Comparison of ENCODE assay signal across 8 mouse cellular contexts in genomic region chr12:99519191-99519614, GRCm38 (mm10). TPM values are rescaled to one million over a fixed set of nuclear protein-coding genes. Genes with fewer than 3 reads are reported as not detected.
DNase-seq lines count a peak whose midpoint lies in the region; ATAC-seq and TF ChIP-seq lines count a peak whose summit lies in the region.

No protein-coding gene starts in this region.

- H3K4me3 ChIP-seq in heart, embryonic 12.5 days, result no peak overlapping the region
- no peak overlapping the region for H3K4me3 ChIP-seq in hindbrain, embryonic 16.5 days (ENCODE audit: low read length)
- no peak overlapping the region for H3K4me3 ChIP-seq in thymus, adult 2 months (ENCODE audit: control insufficient read depth, insufficient read depth, low read length)

- H3K9me3 ChIP-seq in heart, embryonic 12.5 days (replicated peaks), result no peaks in the 10 kb centered on the region
- H3K9me3 ChIP-seq in hindbrain, embryonic 16.5 days (ENCODE audit: control insufficient read depth, low read length), result no peaks in the 10 kb centered on the region

- TF ChIP-seq CTCF in thymus, adult 2 months (IDR thresholded peaks at IDR 0.05; ENCODE audit: borderline replicate concordance, control insufficient read depth, extremely low read depth, insufficient read depth, low read length, poor library complexity), result no peak

- no peaks in the 10 kb centered on the region for H3K27me3 ChIP-seq in heart, embryonic 12.5 days (replicated peaks)
- no peaks in the 10 kb centered on the region for H3K27me3 ChIP-seq in hindbrain, embryonic 16.5 days (replicated peaks; ENCODE audit: control insufficient read depth, insufficient read depth, low read length)
- H3K27me3 ChIP-seq in thymus, adult 2 months (ENCODE audit: control insufficient read depth, insufficient read depth, low read length), result no peaks in the 10 kb centered on the region

- no peak for ATAC-seq in heart, embryonic 12.5 days (ENCODE audit: insufficient number of reproducible peaks, low FRiP score)
- peak; percentile 91 for ATAC-seq in hindbrain, embryonic 16.5 days

- no peak for TF ChIP-seq POLR2A in thymus, adult 2 months (IDR thresholded peaks at IDR 0.05; ENCODE audit: control insufficient read depth, extremely low read depth, insufficient read depth, low read length, poor library complexity)

- peaks cover 18% of the 10 kb centered on the region for H3K4me1 ChIP-seq in heart, embryonic 12.5 days (replicated peaks)
- peaks cover 7% of the 10 kb centered on the region for H3K4me1 ChIP-seq in hindbrain, embryonic 16.5 days (ENCODE audit: control insufficient read depth, insufficient read depth, low read depth, low read length)
- H3K4me1 ChIP-seq in thymus, adult 2 months (replicated peaks; ENCODE audit: control insufficient read depth, insufficient read depth, low read length), result peaks cover 15% of the 10 kb centered on the region

- DNase-seq in heart, adult 8-10 months (ENCODE audit: low spot score), result no peak
- peak; percentile 19 for DNase-seq in R1 (ENCODE audit: low read depth, low spot score)
- peak; percentile 47 to 54 for DNase-seq in cerebellum, postnatal 36 days
- no peak for DNase-seq in thymus, adult 2 months
- DNase-seq in embryo, embryonic 10.5 days (ENCODE audit: low spot score), result no peak
- DNase-seq in layer of hippocampus, adult 11-12 months (ENCODE audit: low spot score), result no peak

- H3K27ac ChIP-seq in heart, embryonic 12.5 days (ENCODE audit: poor library complexity, severe bottlenecking), result peak overlapping the region; percentile 45; the same call in 1 of the 2 replicates
- peak overlapping the region; percentile 73 for H3K27ac ChIP-seq in hindbrain, embryonic 16.5 days (ENCODE audit: low read depth, low read length)
- H3K27ac ChIP-seq in thymus, adult 2 months (ENCODE audit: control insufficient read depth, insufficient read depth, low read length), result no peak overlapping the region

- no peak overlapping the region for H3K9ac ChIP-seq in heart, embryonic 12.5 days
- H3K9ac ChIP-seq in hindbrain, embryonic 16.5 days (ENCODE audit: low read depth, low read length), result peak overlapping the region; percentile 47; the same call in 1 of the 2 replicates

- H3K36me3 ChIP-seq in heart, embryonic 12.5 days, result no peaks in the 10 kb centered on the region; the same call in 1 of the 2 replicates
- no peaks in the 10 kb centered on the region for H3K36me3 ChIP-seq in hindbrain, embryonic 16.5 days (ENCODE audit: control insufficient read depth, insufficient read depth, low read length)
- H3K36me3 ChIP-seq in thymus, adult 2 months (ENCODE audit: control insufficient read depth, insufficient read depth, low read length), result no peaks in the 10 kb centered on the region

- 58% methylated on average over 9 of the region's 9 CpGs for WGBS in heart, embryonic 12.5 days
- WGBS in hindbrain, embryonic 16.5 days, result 21% methylated on average over 9 of the region's 9 CpGs
- 91% methylated on average over 9 of the region's 9 CpGs for WGBS in thymus, adult 2 months

- no peak overlapping the region for H3K4me2 ChIP-seq in heart, embryonic 12.5 days
- peak overlapping the region; percentile 40 for H3K4me2 ChIP-seq in hindbrain, embryonic 16.5 days (ENCODE audit: low read length)

RNA-seq across cellular contexts. Expression of gene Foxn3, which starts 44.2 kb away (rescaled TPM):
- polyA plus RNA-seq in heart, embryonic 12.5 days (2016; fragmentation: Nextera tagmentation; extraction: Ambion mirVana), result 66.2 and 69.1 TPM in 2 replicates
- total RNA-seq in heart, adult 8-10 months (2022), result 100 to 1,000 TPM in 3 of 4 experiments, 10 to 100 TPM in 1; 98.7 to 128 (median 104) TPM
- 60.5 and 70.7 TPM in 2 replicates for polyA plus RNA-seq in hindbrain, embryonic 16.5 days (2015; fragmentation: Nextera tagmentation; extraction: Ambion mirVana)
- 71.3 and 90.9 TPM in 2 replicates for polyA plus RNA-seq in thymus, adult 2 months (2012; rRNA removed)

Comparison
In these comparisons a context has a peak if more than half of its experiments do, and no peak if none do; other contexts are left out.
1. DNase-seq: peak in R1 (single experiment) and cerebellum, postnatal 36 days (2 of 2); none in heart, adult 8-10 months (single experiment), thymus, adult 2 months (single experiment), embryo, embryonic 10.5 days (single experiment) and layer of hippocampus, adult 11-12 months (single experiment).